Mouse (Mus musculus) bone marrow, adult 2 months (tissue): ENCODE results near the gene Prickle2. TPM values are rescaled to one million over a fixed set of nuclear protein-coding genes. Genes with fewer than 3 reads are reported as not detected.

ENCODE experiments used
- H3K27ac ChIP-seq: fragments of 200-500 bp; 2 replicates; pipeline ENCODE4 v1.5.1; 2012; ENCODE audit warnings: low read depth, mild to moderate bottlenecking, control low read depth, inconsistent platforms, low read length; ENCODE audit not compliant: control insufficient read depth, poor library complexity, insufficient read depth
- H3K4me1 ChIP-seq: fragments of 200-500 bp; 2 replicates; pipeline ENCODE4 v1.6.1; 2011; ENCODE audit warnings: low read length; ENCODE audit not compliant: control insufficient read depth, insufficient read depth
- H3K4me3 ChIP-seq: fragments of 200-500 bp; replicated peaks from 2 replicates; pipeline ENCODE3; 2011; ENCODE audit warnings: mild to moderate bottlenecking, low read depth, low read length, control low read depth; ENCODE audit not compliant: control insufficient read depth
- CTCF ChIP-seq: fragments of 200-500 bp; IDR thresholded peaks from 2 replicates; pipeline ENCODE4 v1.5.1; 2011; ENCODE audit warnings: low read length, control low read depth; ENCODE audit not compliant: control insufficient read depth, insufficient read depth
- POLR2A ChIP-seq: fragments of 200-500 bp; IDR thresholded peaks from 2 replicates; pipeline ENCODE4 v1.6.1; 2011; ENCODE audit warnings: low read depth, mild to moderate bottlenecking, control low read depth, low read length, borderline replicate concordance; ENCODE audit not compliant: control insufficient read depth
- WGBS: fragments of 180-500 bp; shearing (Covaris S2); methylation state at CpG from one replicate; pipeline ENCODE4 v1.1.7; 2018; 5-methylcytosine and 5-hydroxymethylcytosine counted together
- polyA plus RNA-seq: library from polyadenylated mRNA; stranded (reverse); fragments of >200 nt; gene quantifications from 2 replicates; pipeline ENCODE4 v1.2.4, GENCODE M21; 2011; ENCODE audit warnings: low replicate concordance; ENCODE audit not compliant: missing spikeins, insufficient read depth, insufficient read length

The Prickle2 gene
- polyA plus RNA-seq, 1 experiment = 19.2 TPM

GRCm38 (mm10) chr6:92414478-92415404, 291.2 kb downstream of the Prickle2 start:
- Histone ChIP-seq H3K4me1 (no peaks in the 10 kb centered on the region), H3K4me3 (no peak overlapping the region), H3K27ac (no peak overlapping the region)
- WGBS = 63% methylated on average over 8 of the region's 8 CpGs
- no peak for TF ChIP-seq CTCF
- TF ChIP-seq POLR2A = no peak

GRCm38 (mm10) chr6:92413982-92414381, 292.0 kb downstream of the Prickle2 start:
- TF ChIP-seq POLR2A = no peak
- WGBS = 58% methylated on average over 1 of the region's 1 CpGs
- H3K4me1 ChIP-seq = no peaks in the 10 kb centered on the region
- H3K4me3 ChIP-seq = no peak overlapping the region
- no peak overlapping the region for H3K27ac ChIP-seq

DNA sequence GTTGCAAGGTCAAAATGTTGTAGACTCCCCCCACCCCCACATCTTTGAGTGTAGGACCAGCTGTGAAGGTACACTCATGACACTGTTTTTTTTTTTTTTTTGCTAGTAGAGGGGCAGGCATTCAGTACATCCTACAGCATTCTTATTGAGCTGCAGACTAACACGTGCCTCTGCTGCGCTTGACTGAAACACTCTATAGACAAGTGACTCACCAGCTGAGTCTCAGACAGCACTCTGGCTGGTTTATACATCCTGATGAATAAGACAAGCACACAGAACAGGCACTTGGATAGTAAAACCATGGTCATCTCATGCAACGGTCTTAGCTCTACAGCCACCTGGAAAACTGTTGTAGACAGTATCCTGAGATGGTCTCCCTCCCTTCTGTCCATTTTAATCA, 296.2 kb downstream of the Prickle2 start:
- no peaks in the 10 kb centered on the region for H3K4me1 ChIP-seq
- TF ChIP-seq CTCF (no peak), POLR2A (no peak)
- H3K4me3 ChIP-seq = no peak overlapping the region
- H3K27ac ChIP-seq = no peak overlapping the region
- WGBS = 83% methylated on average over 3 of the region's 3 CpGs

GRCm38 (mm10) chr6:92407259-92407658, 298.7 kb downstream of the Prickle2 start:
- Histone ChIP-seq H3K4me1 (no peaks in the 10 kb centered on the region), H3K4me3 (no peak overlapping the region), H3K27ac (no peak overlapping the region)
- WGBS = 71% methylated on average over 5 of the region's 5 CpGs
- no peak for TF ChIP-seq POLR2A
- TF ChIP-seq CTCF = no peak

- Histone ChIP-seq H3K4me3 (no peak overlapping the region), H3K4me1 (no peaks in the 10 kb centered on the region), H3K27ac (no peak overlapping the region)
- TF ChIP-seq POLR2A (no peak), CTCF (no peak)
- whole genome bisulfite sequencing = 76% methylated on average over 8 of the region's 8 CpGs
Observed at GRCm38 (mm10) chr6:92405571-92405970, 300.4 kb downstream of the Prickle2 start.

DNA sequence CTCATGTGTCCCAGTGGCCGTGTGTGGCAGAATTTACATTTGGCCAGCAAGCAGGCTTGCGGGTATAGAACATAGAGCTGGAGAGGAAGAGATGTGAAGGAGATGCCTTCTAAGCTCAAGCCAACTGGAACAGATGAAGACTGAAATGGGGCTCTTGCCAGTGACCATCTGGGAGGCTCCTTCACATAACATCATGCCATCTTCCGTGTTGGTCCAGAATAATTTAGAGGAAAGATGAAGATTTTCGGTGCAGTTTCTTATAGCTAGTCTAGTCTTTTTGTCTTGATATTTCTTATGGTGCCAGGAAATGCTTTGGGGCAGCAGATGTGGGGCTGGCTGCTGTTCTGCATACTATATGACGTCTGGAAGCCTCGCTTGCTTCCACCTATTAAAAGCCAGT, 308.1 kb downstream of the Prickle2 start:
- 74% methylated on average over 6 of the region's 6 CpGs for WGBS
- TF ChIP-seq POLR2A (no peak), CTCF (no peak)
- Histone ChIP-seq H3K4me1 (no peaks in the 10 kb centered on the region), H3K4me3 (no peak overlapping the region), H3K27ac (no peak overlapping the region)

DNA sequence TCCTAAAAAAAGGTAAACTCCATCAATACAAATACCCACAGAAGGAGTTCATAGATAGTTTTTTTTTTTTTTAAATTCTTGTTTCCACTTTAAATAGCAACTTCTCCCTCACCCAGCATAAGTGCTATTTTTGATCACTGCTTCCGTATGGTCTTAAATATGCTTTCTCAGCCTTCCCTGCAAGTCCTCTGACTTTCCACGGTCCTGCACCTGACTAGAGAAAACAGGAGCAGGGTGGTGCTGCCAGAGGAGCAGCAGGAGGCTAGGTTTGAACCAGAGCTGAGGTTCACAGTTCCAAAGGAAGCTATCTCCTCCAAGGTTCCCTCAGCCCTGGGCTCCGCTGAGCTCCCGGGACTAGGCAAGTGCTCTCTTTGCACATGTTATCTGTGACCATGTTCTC, 310.4 kb downstream of the Prickle2 start:
- Histone ChIP-seq H3K27ac (no peak overlapping the region), H3K4me1 (no peaks in the 10 kb centered on the region), H3K4me3 (no peak overlapping the region)
- 44% methylated on average over 4 of the region's 4 CpGs for WGBS
- TF ChIP-seq POLR2A (no peak), CTCF (no peak)

- Histone ChIP-seq H3K4me3 (no peak overlapping the region), H3K27ac (no peak overlapping the region), H3K4me1 (no peaks in the 10 kb centered on the region)
- 58% methylated on average over 1 of the region's 1 CpGs for WGBS
- TF ChIP-seq POLR2A = no peak
- TF ChIP-seq CTCF = no peak
Observed at GRCm38 (mm10) chr6:92395143-92395542, 310.8 kb downstream of the Prickle2 start.

DNA sequence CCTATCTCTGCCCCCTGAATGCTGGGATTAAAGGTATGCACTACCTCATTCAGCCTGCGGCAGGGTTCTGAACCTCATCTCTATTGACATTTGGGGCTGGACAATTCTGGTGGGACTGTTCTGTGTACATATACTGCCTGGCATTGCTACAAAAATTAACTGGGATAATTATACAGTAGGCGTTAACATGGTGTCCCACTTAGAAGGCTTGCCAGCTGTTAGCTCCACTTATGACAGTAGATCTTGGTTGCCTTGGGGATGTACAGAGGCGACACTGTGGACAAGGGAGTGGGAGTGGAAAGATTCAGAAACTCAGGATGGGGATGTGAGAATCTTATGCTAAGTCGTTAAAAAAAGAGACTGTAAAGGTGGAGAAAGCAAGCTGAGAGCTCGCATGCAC, 311.3 kb downstream of the Prickle2 start:
- no peak overlapping the region for H3K27ac ChIP-seq
- WGBS = 84% methylated on average over 5 of the region's 5 CpGs
- H3K4me1 ChIP-seq = no peaks in the 10 kb centered on the region
- no peak for TF ChIP-seq POLR2A
- TF ChIP-seq CTCF = no peak
- H3K4me3 ChIP-seq = no peak overlapping the region
